29 mouse cellular contexts compared by ENCODE assay signal in genomic region chr9:41772281-41772902, GRCm38 (mm10).
DNase-seq lines count a peak whose midpoint lies in the region; ATAC-seq and TF ChIP-seq lines count a peak whose summit lies in the region.
"Had no signal": no experiment of that assay in that cellular context is flagged by ENCODE, and none has a peak within 500 bp of the region (broad histone marks: within the 10 kb centered on the region; RNA-seq: fewer than 3 reads in every experiment).

No protein-coding gene starts in this region.

- no peak for ATAC-seq in hindbrain, embryonic 13.5 days (ENCODE audit: low FRiP score)
- ATAC-seq in hindbrain, embryonic 12.5 days (ENCODE audit: low FRiP score): no peak
- ATAC-seq in limb, embryonic 14.5 days (ENCODE audit: low FRiP score, low read depth): no peak
- no peak for ATAC-seq in embryonic facial prominence, embryonic 15.5 days (ENCODE audit: insufficient number of reproducible peaks, low FRiP score, low TSS enrichment, low read depth)
- ATAC-seq: intestine, embryonic 15.5 days; midbrain, embryonic 16.5 days had no signal

- H3K27me3 ChIP-seq in hindbrain, embryonic 13.5 days: no peaks in the 10 kb centered on the region
- H3K27me3 ChIP-seq in hindbrain, embryonic 12.5 days: no peaks in the 10 kb centered on the region
- no peaks in the 10 kb centered on the region for H3K27me3 ChIP-seq in limb, embryonic 14.5 days (ENCODE audit: control insufficient read depth, insufficient read depth, low read length)
- no peaks in the 10 kb centered on the region for H3K27me3 ChIP-seq in limb, embryonic 10.5 days (ENCODE audit: low read depth, poor library complexity, severe bottlenecking)
- no peaks in the 10 kb centered on the region for H3K27me3 ChIP-seq in embryonic facial prominence, embryonic 15.5 days
- H3K27me3 ChIP-seq: heart, embryonic 13.5 days; intestine, embryonic 15.5 days; liver, embryonic 15.5 days; lung, embryonic 15.5 days; neural tube, embryonic 12.5 days had no signal

- H3K27ac ChIP-seq in hindbrain, embryonic 13.5 days: 0 out of 2 replicates have a peak overlapping the region, but pooled peaks have one; percentile 35
- no peak overlapping the region for H3K27ac ChIP-seq in hindbrain, embryonic 12.5 days
- H3K27ac ChIP-seq in limb, embryonic 14.5 days (replicated peaks; ENCODE audit: low read depth, low read length): peak overlapping the region; percentile 29; the same call in 1 of the 2 replicates
- H3K27ac ChIP-seq in limb, embryonic 10.5 days: no peak overlapping the region
- peak overlapping the region; percentile 68; the same call in 1 of the 2 replicates for H3K27ac ChIP-seq in embryonic facial prominence, embryonic 15.5 days (replicated peaks)
- H3K27ac ChIP-seq: heart, embryonic 13.5 days; intestine, embryonic 15.5 days; layer of hippocampus, adult 2 months; left cerebral cortex, adult 2 months; liver, embryonic 15.5 days; lung, embryonic 15.5 days; midbrain, embryonic 10.5 days; neural tube, embryonic 12.5 days had no signal

- H3K4me3 ChIP-seq in hindbrain, embryonic 13.5 days: no peak overlapping the region
- H3K4me3 ChIP-seq in hindbrain, embryonic 12.5 days: no peak overlapping the region
- no peak overlapping the region for H3K4me3 ChIP-seq in limb, embryonic 14.5 days (replicated peaks; ENCODE audit: low read length)
- H3K4me3 ChIP-seq in limb, embryonic 10.5 days: no peak overlapping the region
- no peak overlapping the region for H3K4me3 ChIP-seq in embryonic facial prominence, embryonic 15.5 days (replicated peaks)
- H3K4me3 ChIP-seq: heart, embryonic 13.5 days; intestine, embryonic 15.5 days; layer of hippocampus, adult 2 months; left cerebral cortex, adult 2 months; liver, embryonic 15.5 days; lung, embryonic 15.5 days; midbrain, embryonic 10.5 days; myocyte; neural tube, embryonic 12.5 days had no signal

- no peak overlapping the region for H3K9ac ChIP-seq in hindbrain, embryonic 13.5 days
- no peak overlapping the region for H3K9ac ChIP-seq in hindbrain, embryonic 12.5 days
- H3K9ac ChIP-seq in limb, embryonic 14.5 days (ENCODE audit: low read depth, low read length, severe bottlenecking): no peak overlapping the region
- no peak overlapping the region for H3K9ac ChIP-seq in embryonic facial prominence, embryonic 15.5 days
- H3K9ac ChIP-seq: heart, embryonic 13.5 days; intestine, embryonic 15.5 days; liver, embryonic 15.5 days; lung, embryonic 15.5 days; neural tube, embryonic 12.5 days had no signal

- no peaks in the 10 kb centered on the region for H3K9me3 ChIP-seq in hindbrain, embryonic 13.5 days
- no peaks in the 10 kb centered on the region for H3K9me3 ChIP-seq in hindbrain, embryonic 12.5 days (replicated peaks)
- no peaks in the 10 kb centered on the region for H3K9me3 ChIP-seq in limb, embryonic 14.5 days (ENCODE audit: control insufficient read depth, low read length)
- H3K9me3 ChIP-seq in limb, embryonic 10.5 days (replicated peaks): no peaks in the 10 kb centered on the region
- no peaks in the 10 kb centered on the region for H3K9me3 ChIP-seq in embryonic facial prominence, embryonic 15.5 days (replicated peaks)
- H3K9me3 ChIP-seq: G1E; heart, embryonic 13.5 days; intestine, embryonic 15.5 days; liver, embryonic 15.5 days; lung, embryonic 15.5 days; midbrain, embryonic 10.5 days; neural tube, embryonic 12.5 days had no signal

- H3K4me1 ChIP-seq in hindbrain, embryonic 13.5 days (replicated peaks): no peaks in the 10 kb centered on the region
- H3K4me1 ChIP-seq in hindbrain, embryonic 12.5 days: no peaks in the 10 kb centered on the region
- peaks cover 7% of the 10 kb centered on the region; the same call in 1 of the 2 replicates for H3K4me1 ChIP-seq in limb, embryonic 14.5 days (ENCODE audit: control insufficient read depth, insufficient read depth, low read length)
- 0 out of 2 replicates have a peak, but pooled peaks cover 3% of the 10 kb centered on the region for H3K4me1 ChIP-seq in limb, embryonic 10.5 days
- H3K4me1 ChIP-seq in embryonic facial prominence, embryonic 15.5 days: peaks cover 9% of the 10 kb centered on the region; the same call in 1 of the 2 replicates
- H3K4me1 ChIP-seq: intestine, embryonic 15.5 days; liver, embryonic 15.5 days; lung, embryonic 15.5 days; midbrain, embryonic 10.5 days; neural tube, embryonic 12.5 days had no signal

- WGBS in hindbrain, embryonic 13.5 days: 88% methylated on average over 8 of the region's 8 CpGs
- WGBS in hindbrain, embryonic 12.5 days: 86% methylated on average over 8 of the region's 8 CpGs
- 91% methylated on average over 8 of the region's 8 CpGs for WGBS in limb, embryonic 14.5 days
- WGBS in limb, embryonic 10.5 days: 89% methylated on average over 8 of the region's 8 CpGs
- WGBS in embryonic facial prominence, embryonic 15.5 days: 86% methylated on average over 8 of the region's 8 CpGs

- no peak overlapping the region for H3K4me2 ChIP-seq in hindbrain, embryonic 13.5 days
- no peak overlapping the region for H3K4me2 ChIP-seq in hindbrain, embryonic 12.5 days (replicated peaks)
- H3K4me2 ChIP-seq in limb, embryonic 14.5 days (replicated peaks; ENCODE audit: low read depth, low read length, severe bottlenecking): no peak overlapping the region
- H3K4me2 ChIP-seq in embryonic facial prominence, embryonic 15.5 days (replicated peaks): no peak overlapping the region
- H3K4me2 ChIP-seq: heart, embryonic 13.5 days; intestine, embryonic 15.5 days; liver, embryonic 15.5 days; lung, embryonic 15.5 days; neural tube, embryonic 12.5 days had no signal

- TF ChIP-seq POLR2A in limb, embryonic 14.5 days (IDR thresholded peaks at IDR 0.05; ENCODE audit: borderline replicate concordance, extremely low read depth, insufficient read depth, insufficient read length): no peak

- H3K36me3 ChIP-seq in hindbrain, embryonic 13.5 days: no peaks in the 10 kb centered on the region
- H3K36me3 ChIP-seq in hindbrain, embryonic 12.5 days: no peaks in the 10 kb centered on the region
- no peaks in the 10 kb centered on the region for H3K36me3 ChIP-seq in limb, embryonic 14.5 days (ENCODE audit: control insufficient read depth, insufficient read depth, low read length)
- no peaks in the 10 kb centered on the region for H3K36me3 ChIP-seq in limb, embryonic 10.5 days
- H3K36me3 ChIP-seq in embryonic facial prominence, embryonic 15.5 days: no peaks in the 10 kb centered on the region
- H3K36me3 ChIP-seq: G1E; heart, embryonic 13.5 days; intestine, embryonic 15.5 days; liver, embryonic 15.5 days; lung, embryonic 15.5 days; midbrain, embryonic 10.5 days; neural tube, embryonic 12.5 days had no signal

- peak; percentile 71 to 75 for DNase-seq in cerebellum, postnatal 14 days
- no peak for DNase-seq in cerebellum, postnatal 25 days
- no peak for DNase-seq in limb, embryonic 14.5 days (ENCODE audit: low spot score)
- DNase-seq in limb, embryonic 10.5 days (ENCODE audit: low spot score): no peak
- DNase-seq in adrenal gland, postnatal 10 days: no peak
- DNase-seq: adrenal gland, adult 8-10 months; cerebellum, adult 18-20 months; cerebellum, postnatal 36 days; heart, postnatal 10 days; kidney, adult 2 months; kidney, postnatal 36 days; liver; right cerebral cortex, postnatal 4 days; thymus, adult 2 months; thymus, postnatal 36 days had no signal

Comparison
In these comparisons a context has a peak if more than half of its experiments do, and no peak if none do; other contexts are left out.
1. DNase-seq: peak in cerebellum, postnatal 14 days (2 of 2); none in cerebellum, postnatal 25 days (0 of 2), limb, embryonic 14.5 days (single experiment), limb, embryonic 10.5 days (single experiment) and adrenal gland, postnatal 10 days (single experiment).
2. H3K27ac ChIP-seq: peak in hindbrain, embryonic 13.5 days (single experiment), limb, embryonic 14.5 days (single experiment) and embryonic facial prominence, embryonic 15.5 days (single experiment); none in hindbrain, embryonic 12.5 days (single experiment) and limb, embryonic 10.5 days (single experiment).